In the genomic region with DNA sequence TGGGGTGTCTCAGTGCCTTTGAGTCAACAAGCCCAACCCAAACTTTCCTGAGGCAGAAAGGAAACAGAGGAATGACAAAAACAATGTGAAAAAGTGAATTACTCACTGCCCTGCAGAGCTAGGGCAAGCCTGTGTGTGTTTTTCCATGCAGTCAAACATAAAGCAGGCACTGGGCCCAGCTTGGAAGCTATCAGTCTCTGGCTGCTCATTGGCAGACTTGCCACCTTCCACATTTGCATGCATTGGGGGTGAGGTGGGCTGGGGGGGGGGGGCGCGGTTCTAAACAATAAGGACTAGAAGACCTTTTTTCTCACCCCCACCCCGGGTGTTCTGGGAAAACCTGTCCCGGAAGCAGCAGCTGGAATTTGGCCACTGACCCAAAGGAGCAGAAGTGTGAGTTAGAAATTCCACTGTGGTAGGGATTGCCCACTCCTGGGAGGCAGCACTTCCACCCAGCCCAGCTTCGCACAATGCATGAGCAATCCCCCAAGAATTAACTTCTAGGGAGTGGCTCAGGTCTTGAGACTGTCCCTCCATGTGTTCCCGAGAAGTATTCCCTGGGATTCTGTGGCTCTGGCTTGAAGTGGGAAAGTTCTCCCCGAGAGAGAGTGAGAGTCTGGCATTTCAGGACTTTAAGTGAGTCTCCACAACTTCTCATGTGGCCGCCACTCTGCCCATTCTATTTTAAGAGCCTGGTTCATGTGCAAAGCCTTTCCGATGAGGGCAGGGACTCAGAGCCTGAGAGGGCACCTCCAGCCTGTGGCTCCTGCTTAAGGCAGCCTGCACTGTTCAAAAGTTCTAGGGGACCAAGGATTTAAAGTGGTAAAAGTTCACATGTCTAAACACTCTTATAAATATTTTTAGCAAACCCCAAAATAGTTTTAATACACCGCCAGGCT, we compare ENCODE assay signal across 8 mouse cellular contexts. TPM values are rescaled to one million over a fixed set of nuclear protein-coding genes. Genes with fewer than 3 reads are reported as not detected.
DNase-seq lines count a peak whose midpoint lies in the region; ATAC-seq and TF ChIP-seq lines count a peak whose summit lies in the region.

No protein-coding gene starts in this region.

- peaks cover 22% of the 10 kb centered on the region; the same call in 1 of the 2 replicates for H3K27me3 ChIP-seq in lung, postnatal 0 days (replicated peaks; ENCODE audit: insufficient read depth, low read length)

- peak; percentile 94 for TF ChIP-seq EP300 in lung, postnatal 0 days (IDR thresholded peaks at IDR 0.05)

- H3K4me2 ChIP-seq in lung, postnatal 0 days (replicated peaks; ENCODE audit: low read depth, low read length) = no peak overlapping the region

- TF ChIP-seq CTCF in lung, postnatal 0 days (IDR thresholded peaks at IDR 0.05) = no peak

- DNase-seq in 3T3-L1 (ENCODE audit: low read depth, low spot score) (peak; percentile 96), ZHBTc4 (ENCODE audit: low read depth, low spot score) (peak; percentile 61)
- peak; percentile 69 to 71 for DNase-seq in heart, adult 9 months (ENCODE audit: low spot score in 2 of 2)
- peak; percentile 83 for DNase-seq in lung, postnatal 0 days (ENCODE audit: low spot score)
- no peak for DNase-seq in layer of hippocampus, postnatal 14 days (ENCODE audit: low spot score in 2 of 2)
- no peak for DNase-seq in c-Kit-positive CD71-positive TER-119-positive erythroid progenitor cells, embryonic 14.5 days (ENCODE audit: low spot score)
- no peak for DNase-seq in cerebellum, postnatal 36 days
- DNase-seq in layer of hippocampus, adult 18-20 months (ENCODE audit: low spot score in 2 of 2) = no peak

- 25% methylated on average over 10 of the region's 10 CpGs for WGBS in lung, postnatal 0 days

- no peaks in the 10 kb centered on the region for H3K36me3 ChIP-seq in lung, postnatal 0 days (ENCODE audit: insufficient read depth, low read length)

- no peak overlapping the region for H3K9ac ChIP-seq in lung, postnatal 0 days (replicated peaks; ENCODE audit: low read depth)

- no peak overlapping the region for H3K4me3 ChIP-seq in lung, postnatal 0 days (ENCODE audit: low read depth, low read length)

- ATAC-seq in lung, postnatal 0 days = peak; percentile 94

- H3K4me1 ChIP-seq in lung, postnatal 0 days (ENCODE audit: insufficient read depth, low read depth, low read length) = 0 out of 2 replicates have a peak, but pooled peaks cover 3% of the 10 kb centered on the region

- H3K27ac ChIP-seq in lung, postnatal 0 days (ENCODE audit: low read length) = peak overlapping the region; percentile 66

- no peaks in the 10 kb centered on the region for H3K9me3 ChIP-seq in lung, postnatal 0 days (ENCODE audit: low read length)

RNA-seq across cellular contexts. Expression of gene Cdh13, which starts 3.0 kb away (rescaled TPM):
- polyA plus RNA-seq in lung, postnatal 0 days (2015; fragmentation: Nextera tagmentation; extraction: Ambion mirVana) = 8.6 and 9.6 TPM in 2 replicates
- total RNA-seq in layer of hippocampus, postnatal 14 days (2021) = 10 to 100 TPM; 56.4 to 66.1 TPM
- 10 to 100 TPM; 40.7 to 43.8 TPM for total RNA-seq in layer of hippocampus, adult 18-20 months (2021)

Comparison
In these comparisons a context has a peak if more than half of its experiments do, and no peak if none do; other contexts are left out.
1. DNase-seq: peak in 3T3-L1 (single experiment), ZHBTc4 (single experiment), heart, adult 9 months (2 of 2) and lung, postnatal 0 days (single experiment); none in layer of hippocampus, postnatal 14 days (0 of 2), c-Kit-positive CD71-positive TER-119-positive erythroid progenitor cells, embryonic 14.5 days (single experiment), cerebellum, postnatal 36 days (0 of 2) and layer of hippocampus, adult 18-20 months (0 of 2).